16 mouse cellular contexts compared by ENCODE assay signal in genomic region chr4:142953724-142954123, GRCm38 (mm10).
DNase-seq lines count a peak whose midpoint lies in the region; ATAC-seq and TF ChIP-seq lines count a peak whose summit lies in the region.
"Had no signal": no experiment of that assay in that cellular context is flagged by ENCODE, and none has a peak within 500 bp of the region (broad histone marks: within the 10 kb centered on the region; RNA-seq: fewer than 3 reads in every experiment).

No protein-coding gene starts in this region.

- WGBS in forebrain, embryonic 16.5 days: 5% methylated on average over 9 of the region's 9 CpGs
- WGBS in midbrain, embryonic 11.5 days: 10% methylated on average over 9 of the region's 9 CpGs

- peak overlapping the region; percentile 68 for H3K27ac ChIP-seq in forebrain, embryonic 16.5 days (ENCODE audit: low read length)
- H3K27ac ChIP-seq in midbrain, embryonic 11.5 days (ENCODE audit: low read depth, low read length): no peak overlapping the region
- H3K27ac ChIP-seq: heart, embryonic 10.5 days; liver, embryonic 15.5 days; macrophage; stomach, postnatal 0 days had no signal

- H3K9me3 ChIP-seq in forebrain, embryonic 16.5 days (ENCODE audit: control insufficient read depth, low read length): no peaks in the 10 kb centered on the region
- no peaks in the 10 kb centered on the region for H3K9me3 ChIP-seq in midbrain, embryonic 11.5 days (ENCODE audit: control insufficient read depth, low read length)
- H3K9me3 ChIP-seq: heart, embryonic 10.5 days; liver, embryonic 15.5 days had no signal

- TF ChIP-seq CTCF in brain, embryonic 14.5 days (IDR thresholded peaks at IDR 0.05; ENCODE audit: borderline replicate concordance, extremely low read depth, insufficient read depth, insufficient read length): no peak

- DNase-seq in Muller cell, postnatal 12 days (ENCODE audit: inconsistent ontology term): peak; percentile 27
- DNase-seq in brain, embryonic 14.5 days (ENCODE audit: low read depth): peak; percentile 89
- peak; percentile 92 for DNase-seq in midbrain, embryonic 11.5 days (ENCODE audit: low spot score, missing footprints)
- no peak for DNase-seq in layer of hippocampus, postnatal 10 days (ENCODE audit: low spot score in 2 of 2)
- DNase-seq in gastrocnemius, postnatal 36 days: no peak
- DNase-seq: adrenal gland, postnatal 14 days; cerebellum, adult 18-20 months; kidney, postnatal 14 days had no signal

- H3K4me3 ChIP-seq in forebrain, embryonic 16.5 days (replicated peaks; ENCODE audit: low read length): no peak overlapping the region
- H3K4me3 ChIP-seq in midbrain, embryonic 11.5 days (ENCODE audit: low read depth, low read length): no peak overlapping the region
- H3K4me3 ChIP-seq: heart, embryonic 10.5 days; liver, embryonic 15.5 days had no signal

- intact Hi-C loops in gastrocnemius, postnatal 36 days (cut with DNase I): no loop called here

- peaks cover 20% of the 10 kb centered on the region for H3K4me1 ChIP-seq in forebrain, embryonic 16.5 days (replicated peaks; ENCODE audit: control insufficient read depth, insufficient read depth, low read length)
- peaks cover 6% of the 10 kb centered on the region; the same call in 1 of the 2 replicates for H3K4me1 ChIP-seq in midbrain, embryonic 11.5 days (ENCODE audit: control insufficient read depth, insufficient read depth, low read length)
- H3K4me1 ChIP-seq: heart, embryonic 10.5 days; liver, embryonic 15.5 days had no signal

- H3K4me2 ChIP-seq in forebrain, embryonic 16.5 days (ENCODE audit: low read length): 0 out of 2 replicates have a peak overlapping the region, but pooled peaks have one; percentile 4
- no peak overlapping the region for H3K4me2 ChIP-seq in midbrain, embryonic 11.5 days
- H3K4me2 ChIP-seq: liver, embryonic 15.5 days had no signal

- ATAC-seq in forebrain, embryonic 16.5 days: peak; percentile 60
- peak; percentile 68 for ATAC-seq in midbrain, embryonic 11.5 days (ENCODE audit: low FRiP score)
- ATAC-seq in granulocyte monocyte progenitor cell, adult 5-6 weeks (replicated peaks; ENCODE audit: poor library complexity, severe bottlenecking): no peak
- ATAC-seq in megakaryocyte, adult 5-6 weeks (ENCODE audit: poor library complexity, severe bottlenecking): no peak

- no peak for TF ChIP-seq POLR2A in brain, embryonic 14.5 days (IDR thresholded peaks at IDR 0.05; ENCODE audit: borderline replicate concordance, extremely low read depth, insufficient read depth, insufficient read length, poor library complexity, severe bottlenecking)

- no peaks in the 10 kb centered on the region for H3K36me3 ChIP-seq in forebrain, embryonic 16.5 days (ENCODE audit: control insufficient read depth, insufficient read depth)
- H3K36me3 ChIP-seq in midbrain, embryonic 11.5 days (ENCODE audit: control insufficient read depth, insufficient read depth, low read length): no peaks in the 10 kb centered on the region
- H3K36me3 ChIP-seq: heart, embryonic 10.5 days; liver, embryonic 15.5 days had no signal

- H3K9ac ChIP-seq in forebrain, embryonic 16.5 days (replicated peaks; ENCODE audit: low read depth, low read length): no peak overlapping the region
- no peak overlapping the region for H3K9ac ChIP-seq in midbrain, embryonic 11.5 days (ENCODE audit: low read length)
- H3K9ac ChIP-seq: liver, embryonic 15.5 days had no signal

- no peaks in the 10 kb centered on the region for H3K27me3 ChIP-seq in forebrain, embryonic 16.5 days (replicated peaks; ENCODE audit: control insufficient read depth, insufficient read depth, low read length)
- H3K27me3 ChIP-seq in midbrain, embryonic 11.5 days (ENCODE audit: control insufficient read depth, insufficient read depth, low read length): no peaks in the 10 kb centered on the region
- H3K27me3 ChIP-seq: CH12.LX; liver, embryonic 15.5 days had no signal

Comparison
In these comparisons a context has a peak if more than half of its experiments do, and no peak if none do; other contexts are left out.
1. DNase-seq: peak in Muller cell, postnatal 12 days (single experiment), brain, embryonic 14.5 days (single experiment) and midbrain, embryonic 11.5 days (single experiment); none in layer of hippocampus, postnatal 10 days (0 of 2) and gastrocnemius, postnatal 36 days (0 of 2).
2. ATAC-seq: peak in forebrain, embryonic 16.5 days (single experiment) and midbrain, embryonic 11.5 days (single experiment); none in granulocyte monocyte progenitor cell, adult 5-6 weeks (single experiment) and megakaryocyte, adult 5-6 weeks (single experiment).